Mouse (Mus musculus) megakaryocyte, embryonic 14.5 days (primary cell): ENCODE measurements around the gene Ccdc33.

Source experiments
- FLI1 ChIP-seq: IDR thresholded peaks from 2 replicates; pipeline ENCODE4 v1.6.1; 2012; ENCODE audit warnings: low read length, inconsistent platforms, mixed read lengths
- GATA1 ChIP-seq: IDR thresholded peaks from 3 replicates; pipeline ENCODE4 v1.6.1; 2012; ENCODE audit warnings: mixed read lengths, low read length, inconsistent platforms, borderline replicate concordance

- TF ChIP-seq GATA1 (no peak), FLI1 (no peak)
Observed at GRCm38 (mm10) chr9:58093776-58094175, 24.8 kb downstream of the Ccdc33 start.
